Mouse (Mus musculus): ENCODE measurements around the gene Myo9a. TPM values are rescaled to one million over a fixed set of nuclear protein-coding genes. Genes with fewer than 3 reads are reported as not detected.

Myo9a gene
- polyA plus RNA-seq, 1 experiment, result 4.1 TPM

DNA sequence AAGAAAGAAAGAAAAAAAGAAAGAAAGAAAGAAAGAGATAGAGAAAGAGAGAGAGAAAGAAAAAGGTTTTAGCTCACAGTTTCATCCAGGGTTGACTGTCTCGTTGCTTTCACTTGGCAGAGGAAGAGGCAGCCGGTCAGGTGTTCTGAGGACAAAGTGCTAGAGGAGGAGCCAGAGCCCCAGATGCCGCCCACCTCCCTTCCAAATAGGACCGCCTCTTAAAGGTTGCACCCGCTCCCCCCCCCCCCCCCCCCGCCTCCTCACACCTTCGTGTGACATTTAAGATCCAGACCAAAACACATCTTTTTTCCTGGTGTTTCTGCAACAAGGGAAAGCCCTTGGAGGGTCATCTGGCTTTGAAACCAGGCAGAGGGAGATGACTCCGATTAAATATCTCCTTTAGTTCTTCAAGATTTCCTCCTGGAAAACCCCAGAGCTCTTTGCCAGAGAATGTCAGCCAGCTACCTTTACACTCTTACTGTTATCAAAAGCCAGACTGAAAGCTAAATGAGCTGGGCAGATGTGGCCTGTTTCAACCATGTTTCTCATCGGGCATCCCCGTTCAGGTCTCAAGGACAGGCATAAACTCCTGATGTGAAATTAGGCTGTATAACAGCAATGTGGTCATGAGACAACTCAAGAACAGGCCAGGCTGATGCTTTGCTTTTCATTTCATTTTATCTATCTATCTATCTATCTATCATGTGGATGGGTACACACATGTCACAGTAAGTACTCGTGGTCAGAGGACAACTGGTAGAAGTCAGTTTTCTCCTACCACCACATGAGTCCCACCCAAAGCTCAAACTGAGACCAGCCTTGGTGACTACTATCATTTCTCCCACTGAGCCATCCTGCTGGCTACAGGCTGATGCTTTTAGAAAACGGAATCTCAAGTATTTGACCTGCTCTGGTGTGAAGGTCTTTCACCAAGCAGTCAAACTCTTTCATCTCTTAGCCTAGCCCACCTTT lies 190.5 kb downstream of the Myo9a start:
- no peak for TF ChIP-seq CTCF (IDR thresholded peaks at IDR 0.05; ENCODE audit: borderline replicate concordance, control insufficient read depth, extremely low read depth, insufficient read depth, low read length, poor library complexity)
- TF ChIP-seq POLR2A (IDR thresholded peaks at IDR 0.05; ENCODE audit: control insufficient read depth, extremely low read depth, insufficient read depth, low read length, poor library complexity), result no peak
- no peak for DNase-seq
- H3K36me3 ChIP-seq (ENCODE audit: control insufficient read depth, insufficient read depth, low read length), result no peaks in the 10 kb centered on the region
- peaks cover 12% of the 10 kb centered on the region for H3K4me1 ChIP-seq (replicated peaks; ENCODE audit: control insufficient read depth, insufficient read depth, low read length)
- no peak overlapping the region for H3K4me3 ChIP-seq (ENCODE audit: control insufficient read depth, insufficient read depth, low read length)
- WGBS, result 66% methylated on average over 12 of the region's 12 CpGs
- H3K27ac ChIP-seq (ENCODE audit: control insufficient read depth, insufficient read depth, low read length), result peak overlapping the region; percentile 59
- H3K27me3 ChIP-seq (ENCODE audit: control insufficient read depth, insufficient read depth, low read length), result no peaks in the 10 kb centered on the region

DNA sequence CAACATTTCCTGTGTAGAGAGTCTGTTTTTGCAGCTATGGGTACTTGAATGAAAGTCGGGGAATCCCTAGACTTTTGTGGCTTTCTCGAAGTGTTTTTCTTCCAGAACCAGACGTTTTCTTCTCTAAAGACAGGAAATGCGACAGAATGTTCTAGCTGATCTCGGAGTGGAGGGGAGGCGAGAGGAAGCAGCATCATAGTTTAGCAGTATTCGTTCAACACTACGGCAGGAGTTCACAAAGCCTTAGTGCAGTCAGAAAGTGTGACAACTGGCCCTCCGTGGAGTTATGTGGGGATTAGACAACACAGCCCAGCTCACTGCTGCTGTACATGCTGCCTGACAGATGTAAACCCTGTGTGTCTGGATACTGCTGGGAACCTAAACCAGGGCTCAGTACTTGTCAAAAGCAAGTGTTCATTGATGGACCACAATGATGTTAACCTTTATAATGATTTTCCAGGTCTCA lies 191.2 kb downstream of the Myo9a start:
- 1% methylated on average over 9 of the region's 9 CpGs for WGBS
- no peak for TF ChIP-seq POLR2A (IDR thresholded peaks at IDR 0.05; ENCODE audit: control insufficient read depth, extremely low read depth, insufficient read depth, low read length, poor library complexity)
- no peak for TF ChIP-seq CTCF (IDR thresholded peaks at IDR 0.05; ENCODE audit: borderline replicate concordance, control insufficient read depth, extremely low read depth, insufficient read depth, low read length, poor library complexity)
- no peak overlapping the region for H3K4me3 ChIP-seq (ENCODE audit: control insufficient read depth, insufficient read depth, low read length)
- peak; percentile 36 for DNase-seq
- H3K27ac ChIP-seq (ENCODE audit: control insufficient read depth, insufficient read depth, low read length), result peak overlapping the region; percentile 37
- H3K27me3 ChIP-seq (ENCODE audit: control insufficient read depth, insufficient read depth, low read length), result no peaks in the 10 kb centered on the region
- H3K4me1 ChIP-seq (replicated peaks; ENCODE audit: control insufficient read depth, insufficient read depth, low read length), result peaks cover 8% of the 10 kb centered on the region
- no peaks in the 10 kb centered on the region for H3K36me3 ChIP-seq (ENCODE audit: control insufficient read depth, insufficient read depth, low read length)

DNA sequence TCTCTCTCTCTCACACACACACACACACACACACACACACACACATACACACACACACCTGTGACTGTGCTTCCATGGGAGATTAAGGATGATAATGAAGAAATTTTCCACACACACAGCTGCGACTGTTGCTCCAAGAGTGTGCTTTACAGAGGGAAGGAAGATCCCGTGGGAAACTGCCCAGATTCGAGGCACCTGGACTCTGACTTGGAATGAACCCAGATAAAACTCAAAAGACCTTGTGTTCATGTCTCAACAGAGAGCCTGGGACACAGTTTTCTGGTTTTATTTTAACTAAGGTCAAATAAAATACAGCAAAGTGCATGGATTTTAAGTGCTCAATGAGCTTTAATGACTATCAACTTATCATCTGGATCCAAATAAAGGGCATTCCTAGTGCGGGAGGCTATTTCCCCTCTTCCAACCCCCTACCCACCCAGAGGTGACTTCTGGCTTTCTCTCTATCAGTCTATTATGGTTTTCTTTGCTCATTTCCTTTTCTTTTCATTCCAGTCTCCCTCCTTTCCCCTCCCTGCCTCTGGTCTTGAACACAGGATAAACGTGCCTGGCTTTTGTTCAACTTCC lies 191.9 kb downstream of the Myo9a start:
- no peak for DNase-seq
- peaks cover 7% of the 10 kb centered on the region for H3K4me1 ChIP-seq (replicated peaks; ENCODE audit: control insufficient read depth, insufficient read depth, low read length)
- peak overlapping the region; percentile 22; the same call in 1 of the 2 replicates for H3K27ac ChIP-seq (ENCODE audit: control insufficient read depth, insufficient read depth, low read length)
- H3K27me3 ChIP-seq (ENCODE audit: control insufficient read depth, insufficient read depth, low read length), result no peaks in the 10 kb centered on the region
- no peaks in the 10 kb centered on the region for H3K36me3 ChIP-seq (ENCODE audit: control insufficient read depth, insufficient read depth, low read length)
- no peak overlapping the region for H3K4me3 ChIP-seq (ENCODE audit: control insufficient read depth, insufficient read depth, low read length)
- TF ChIP-seq POLR2A (IDR thresholded peaks at IDR 0.05; ENCODE audit: control insufficient read depth, extremely low read depth, insufficient read depth, low read length, poor library complexity) (no peak), CTCF (IDR thresholded peaks at IDR 0.05; ENCODE audit: borderline replicate concordance, control insufficient read depth, extremely low read depth, insufficient read depth, low read length, poor library complexity) (no peak)
- 75% methylated on average over 5 of the region's 5 CpGs for WGBS

DNA sequence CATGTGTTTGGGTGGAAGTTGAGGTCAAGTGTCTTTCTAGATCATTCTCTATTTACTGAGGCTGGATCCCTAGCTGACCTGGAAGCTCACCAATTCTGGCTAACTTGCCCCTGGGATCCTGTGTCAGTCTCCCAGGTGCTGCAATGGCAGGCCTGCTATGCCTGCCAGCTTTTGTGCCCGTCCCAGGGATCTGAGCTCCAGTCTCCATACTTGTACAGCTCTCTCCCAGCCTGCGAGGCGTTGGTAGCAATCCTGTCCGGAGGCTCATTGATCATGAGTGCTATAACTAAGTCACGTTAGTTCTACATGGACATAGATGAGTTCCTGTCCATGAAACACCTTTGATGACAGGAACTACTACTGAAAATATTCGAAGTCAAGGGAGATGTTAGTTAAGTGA lies 193.1 kb downstream of the Myo9a start:
- Histone ChIP-seq H3K27me3 (ENCODE audit: control insufficient read depth, insufficient read depth, low read length) (no peaks in the 10 kb centered on the region), H3K27ac (ENCODE audit: control insufficient read depth, insufficient read depth, low read length) (no peak overlapping the region), H3K36me3 (ENCODE audit: control insufficient read depth, insufficient read depth, low read length) (no peaks in the 10 kb centered on the region), H3K4me1 (replicated peaks; ENCODE audit: control insufficient read depth, insufficient read depth, low read length) (peaks cover 5% of the 10 kb centered on the region; the same call in 1 of the 2 replicates), H3K4me3 (ENCODE audit: control insufficient read depth, insufficient read depth, low read length) (no peak overlapping the region)
- no peak for DNase-seq
- TF ChIP-seq POLR2A (IDR thresholded peaks at IDR 0.05; ENCODE audit: control insufficient read depth, extremely low read depth, insufficient read depth, low read length, poor library complexity), result no peak
- TF ChIP-seq CTCF (IDR thresholded peaks at IDR 0.05; ENCODE audit: borderline replicate concordance, control insufficient read depth, extremely low read depth, insufficient read depth, low read length, poor library complexity), result no peak
- 93% methylated on average over 6 of the region's 6 CpGs for WGBS

DNA sequence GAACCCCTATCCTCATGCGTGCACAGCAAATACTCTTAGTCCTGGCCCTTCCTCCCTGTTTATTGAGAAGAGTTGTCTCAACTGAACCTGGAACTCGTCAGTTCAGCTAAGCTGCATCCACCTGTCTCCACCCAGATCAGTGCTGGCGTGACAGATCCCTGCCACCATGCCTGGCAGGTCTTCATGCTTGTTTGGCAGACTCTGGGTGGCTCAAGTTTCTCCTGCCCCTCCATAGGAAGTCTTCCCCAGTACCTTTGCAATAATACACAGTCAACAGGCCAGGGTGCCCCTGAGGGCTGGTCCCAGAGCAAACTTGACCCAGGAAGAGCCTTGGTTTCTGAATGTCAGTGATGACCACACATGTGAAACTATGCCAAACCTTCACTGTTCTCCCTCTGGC lies 194.5 kb downstream of the Myo9a start:
- H3K27ac ChIP-seq (ENCODE audit: control insufficient read depth, insufficient read depth, low read length), result no peak overlapping the region
- DNase-seq, result no peak
- TF ChIP-seq POLR2A (IDR thresholded peaks at IDR 0.05; ENCODE audit: control insufficient read depth, extremely low read depth, insufficient read depth, low read length, poor library complexity), result no peak
- no peak for TF ChIP-seq CTCF (IDR thresholded peaks at IDR 0.05; ENCODE audit: borderline replicate concordance, control insufficient read depth, extremely low read depth, insufficient read depth, low read length, poor library complexity)
- no peak overlapping the region for H3K4me3 ChIP-seq (ENCODE audit: control insufficient read depth, insufficient read depth, low read length)
- 88% methylated on average over 3 of the region's 3 CpGs for WGBS
- peaks cover 5% of the 10 kb centered on the region; the same call in 1 of the 2 replicates for H3K4me1 ChIP-seq (replicated peaks; ENCODE audit: control insufficient read depth, insufficient read depth, low read length)
- no peaks in the 10 kb centered on the region for H3K27me3 ChIP-seq (ENCODE audit: control insufficient read depth, insufficient read depth, low read length)
- no peaks in the 10 kb centered on the region for H3K36me3 ChIP-seq (ENCODE audit: control insufficient read depth, insufficient read depth, low read length)

DNA sequence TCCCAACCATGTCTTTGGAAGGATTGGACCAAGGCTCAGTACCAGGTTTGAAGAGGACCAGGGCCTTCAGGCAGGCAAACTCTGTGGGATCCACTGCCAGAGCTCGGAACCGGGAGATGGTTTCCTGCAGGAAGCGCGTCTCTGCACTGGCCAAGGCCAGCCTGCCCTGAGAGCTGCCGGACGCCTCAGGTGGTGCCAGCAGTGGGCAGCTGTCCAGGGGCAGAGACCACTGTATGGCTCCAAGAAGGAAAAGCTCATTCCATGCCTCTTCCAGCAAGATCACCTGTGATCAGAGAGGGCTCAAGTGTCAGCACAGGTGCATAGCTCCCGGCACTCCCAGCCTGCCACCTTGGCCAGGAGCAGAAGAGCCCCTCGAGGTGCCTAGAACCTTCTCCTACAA lies 196.6 kb downstream of the Myo9a start:
- Histone ChIP-seq H3K4me1 (replicated peaks; ENCODE audit: control insufficient read depth, insufficient read depth, low read length) (0 out of 2 replicates have a peak, but pooled peaks cover 2% of the 10 kb centered on the region), H3K27ac (ENCODE audit: control insufficient read depth, insufficient read depth, low read length) (no peak overlapping the region), H3K27me3 (ENCODE audit: control insufficient read depth, insufficient read depth, low read length) (no peaks in the 10 kb centered on the region), H3K4me3 (ENCODE audit: control insufficient read depth, insufficient read depth, low read length) (no peak overlapping the region), H3K36me3 (ENCODE audit: control insufficient read depth, insufficient read depth, low read length) (no peaks in the 10 kb centered on the region)
- 91% methylated on average over 8 of the region's 8 CpGs for WGBS
- DNase-seq, result no peak
- TF ChIP-seq POLR2A (IDR thresholded peaks at IDR 0.05; ENCODE audit: control insufficient read depth, extremely low read depth, insufficient read depth, low read length, poor library complexity) (no peak), CTCF (IDR thresholded peaks at IDR 0.05; ENCODE audit: borderline replicate concordance, control insufficient read depth, extremely low read depth, insufficient read depth, low read length, poor library complexity) (no peak)

All from thymus, adult 2 months (tissue).